ENCODE assay signal across 16 mouse cellular contexts in the genomic region with DNA sequence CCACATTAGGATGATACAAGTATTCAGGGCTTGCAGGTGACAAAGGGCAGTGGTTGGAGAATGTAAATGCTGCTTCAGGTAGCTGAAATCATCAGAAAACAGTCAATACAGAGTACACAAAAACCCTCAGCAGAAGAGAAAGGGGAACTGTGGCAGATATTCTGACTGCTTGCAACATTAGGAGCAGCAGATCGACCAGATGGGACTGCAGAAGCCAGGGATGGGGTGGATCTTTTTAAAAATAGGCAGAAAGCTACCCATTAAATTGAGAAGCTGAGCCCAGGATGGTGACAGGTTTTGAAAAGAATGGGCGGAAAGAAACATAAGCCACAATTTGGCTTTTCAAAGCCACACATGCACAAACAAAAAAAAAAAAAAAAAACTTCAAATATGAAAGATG.
DNase-seq lines count a peak whose midpoint lies in the region; ATAC-seq and TF ChIP-seq lines count a peak whose summit lies in the region.
"Had no signal": no experiment of that assay in that cellular context is flagged by ENCODE, and none has a peak within 500 bp of the region (broad histone marks: within the 10 kb centered on the region; RNA-seq: fewer than 3 reads in every experiment).

No protein-coding gene starts in this region.

- no peak for TF ChIP-seq POLR2A in olfactory bulb, adult 2 months (IDR thresholded peaks at IDR 0.05; ENCODE audit: insufficient read depth, low read depth, low read length)

- no peak for TF ChIP-seq CTCF in olfactory bulb, adult 2 months (IDR thresholded peaks at IDR 0.05; ENCODE audit: insufficient read depth, low read depth, low read length)

- H3K4me2 ChIP-seq in forebrain, embryonic 16.5 days (ENCODE audit: low read length) = no peak overlapping the region
- H3K4me2 ChIP-seq in kidney, embryonic 16.5 days (replicated peaks; ENCODE audit: low read depth, low read length) = no peak overlapping the region

- DNase-seq in left cerebral cortex, postnatal 14 days (ENCODE audit: low spot score in 2 of 2) = peak; percentile 2 to 20
- DNase-seq in left cerebral cortex, adult 8-10 months (ENCODE audit: low spot score in 2 of 2) = no peak
- DNase-seq in cerebellum, adult 11-12 months = peak; percentile 79
- DNase-seq in retina, embryonic 14.5 days (ENCODE audit: low spot score) = no peak
- DNase-seq: adrenal gland, postnatal 14 days; heart, adult 18-20 months; kidney, postnatal 25 days; liver; thymus, postnatal 25 days had no signal

- intact Hi-C loops in left cerebral cortex, postnatal 14 days (cut with DNase I) = no loop called here

- H3K27me3 ChIP-seq in forebrain, embryonic 16.5 days (replicated peaks; ENCODE audit: control insufficient read depth, insufficient read depth, low read length) = no peaks in the 10 kb centered on the region
- H3K27me3 ChIP-seq in kidney, embryonic 16.5 days (ENCODE audit: insufficient read depth, low read length) = no peaks in the 10 kb centered on the region
- H3K27me3 ChIP-seq: CH12.LX had no signal

- ATAC-seq in forebrain, embryonic 16.5 days = peak; percentile 89
- no peak for ATAC-seq in kidney, embryonic 16.5 days (ENCODE audit: low FRiP score, low TSS enrichment)

- H3K27ac ChIP-seq in forebrain, embryonic 16.5 days (ENCODE audit: low read length) = peak overlapping the region; percentile 82
- peak overlapping the region; percentile 95 for H3K27ac ChIP-seq in olfactory bulb, adult 2 months (ENCODE audit: insufficient read depth, low read depth, low read length)
- H3K27ac ChIP-seq in kidney, embryonic 16.5 days (ENCODE audit: low read length) = no peak overlapping the region
- H3K27ac ChIP-seq: midbrain, embryonic 10.5 days had no signal

- WGBS in forebrain, embryonic 16.5 days = 36% methylated on average over 2 of the region's 2 CpGs
- WGBS in olfactory bulb, adult 2 months = 9% methylated on average over 2 of the region's 2 CpGs
- WGBS in kidney, embryonic 16.5 days = 72% methylated on average over 2 of the region's 2 CpGs

- peaks cover 3% of the 10 kb centered on the region for H3K4me1 ChIP-seq in forebrain, embryonic 16.5 days (replicated peaks; ENCODE audit: control insufficient read depth, insufficient read depth, low read length)
- H3K4me1 ChIP-seq in olfactory bulb, adult 2 months (ENCODE audit: control insufficient read depth, insufficient read depth, low read length) = no peaks in the 10 kb centered on the region
- no peaks in the 10 kb centered on the region for H3K4me1 ChIP-seq in kidney, embryonic 16.5 days (ENCODE audit: insufficient read depth, low read length)
- H3K4me1 ChIP-seq: midbrain, embryonic 10.5 days had no signal

- H3K9ac ChIP-seq in forebrain, embryonic 16.5 days (replicated peaks; ENCODE audit: low read depth, low read length) = no peak overlapping the region
- no peak overlapping the region for H3K9ac ChIP-seq in kidney, embryonic 16.5 days (replicated peaks; ENCODE audit: low read length)

- H3K36me3 ChIP-seq in forebrain, embryonic 16.5 days (ENCODE audit: control insufficient read depth, insufficient read depth) = no peaks in the 10 kb centered on the region
- no peaks in the 10 kb centered on the region for H3K36me3 ChIP-seq in kidney, embryonic 16.5 days (ENCODE audit: insufficient read depth, low read length)
- H3K36me3 ChIP-seq: midbrain, embryonic 10.5 days had no signal

- no peaks in the 10 kb centered on the region for H3K9me3 ChIP-seq in forebrain, embryonic 16.5 days (ENCODE audit: control insufficient read depth, low read length)
- H3K9me3 ChIP-seq in kidney, embryonic 16.5 days (ENCODE audit: low read length) = no peaks in the 10 kb centered on the region
- H3K9me3 ChIP-seq: midbrain, embryonic 10.5 days had no signal

- H3K4me3 ChIP-seq in forebrain, embryonic 16.5 days (replicated peaks; ENCODE audit: low read length) = no peak overlapping the region
- no peak overlapping the region for H3K4me3 ChIP-seq in olfactory bulb, adult 2 months (ENCODE audit: insufficient read depth, low read depth, low read length)
- no peak overlapping the region for H3K4me3 ChIP-seq in kidney, embryonic 16.5 days (ENCODE audit: low read length)
- H3K4me3 ChIP-seq: erythroblast, embryonic 14.5 days; midbrain, embryonic 10.5 days; myocyte had no signal

Comparison
In these comparisons a context has a peak if more than half of its experiments do, and no peak if none do; other contexts are left out.
1. DNase-seq: peak in left cerebral cortex, postnatal 14 days (2 of 2) and cerebellum, adult 11-12 months (single experiment); none in left cerebral cortex, adult 8-10 months (0 of 2) and retina, embryonic 14.5 days (single experiment).